Mouse (Mus musculus) gastrocnemius, adult 8-10 months (tissue): ENCODE measurements around the gene Plb1. TPM values are rescaled to one million over a fixed set of nuclear protein-coding genes. Genes with fewer than 3 reads are reported as not detected.

Experiments
- DNase-seq, 2 experiments: peaks; one replicate each; pipeline ENCODE4 v3.0.0; 2022; ENCODE audit warnings: low spot score in 2 of 2
- total RNA-seq, 4 experiments: library from RNA; stranded (reverse); gene quantifications; 2 replicates each; pipeline ENCODE4 v1.2.4; 2022

Gene Plb1
- total RNA-seq, 4 experiments from 2014 or later, result 0.58 to 3.3 (median 1.3) TPM

DNA sequence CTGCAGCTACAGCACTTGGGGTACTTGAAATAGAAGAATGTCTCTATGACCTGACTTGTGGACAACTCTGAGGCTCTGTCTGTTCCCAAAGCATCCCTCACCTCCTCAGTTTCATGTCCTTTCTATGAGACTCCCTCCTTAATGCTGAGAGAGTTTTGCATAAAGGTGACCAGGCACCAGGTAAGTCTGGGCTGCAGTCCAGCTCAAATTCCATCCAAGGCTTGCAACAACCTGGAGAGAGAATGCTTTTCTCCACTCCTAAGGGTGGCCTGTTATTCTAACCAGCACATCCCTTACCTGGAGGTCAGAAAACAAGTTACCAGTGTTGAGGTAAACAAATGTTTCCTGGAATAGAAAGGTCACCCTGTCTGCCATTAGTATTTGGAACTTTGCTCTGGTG lies 159.8 kb downstream of the Plb1 start:
- no peak for DNase-seq

DNA sequence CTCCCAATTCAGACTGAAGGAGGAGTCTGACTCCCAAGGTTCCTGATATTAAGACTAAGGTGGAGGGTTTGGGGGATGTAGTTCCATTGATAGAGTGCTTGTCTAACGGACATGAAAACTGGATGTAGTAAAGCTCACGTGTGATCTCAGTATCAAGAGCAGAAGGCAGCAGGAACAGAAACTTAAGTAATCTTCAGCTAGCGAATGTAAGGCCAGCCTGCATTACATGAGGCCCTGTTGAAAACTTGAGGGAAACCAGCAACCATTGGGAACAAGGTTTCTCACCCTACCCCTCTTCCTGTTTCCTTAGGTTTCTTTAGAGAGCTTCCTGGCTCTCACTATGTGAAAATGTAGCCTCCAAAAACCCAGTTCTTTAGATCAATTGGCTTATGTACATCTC lies 162.1 kb downstream of the Plb1 start:
- DNase-seq, result no peak

DNA sequence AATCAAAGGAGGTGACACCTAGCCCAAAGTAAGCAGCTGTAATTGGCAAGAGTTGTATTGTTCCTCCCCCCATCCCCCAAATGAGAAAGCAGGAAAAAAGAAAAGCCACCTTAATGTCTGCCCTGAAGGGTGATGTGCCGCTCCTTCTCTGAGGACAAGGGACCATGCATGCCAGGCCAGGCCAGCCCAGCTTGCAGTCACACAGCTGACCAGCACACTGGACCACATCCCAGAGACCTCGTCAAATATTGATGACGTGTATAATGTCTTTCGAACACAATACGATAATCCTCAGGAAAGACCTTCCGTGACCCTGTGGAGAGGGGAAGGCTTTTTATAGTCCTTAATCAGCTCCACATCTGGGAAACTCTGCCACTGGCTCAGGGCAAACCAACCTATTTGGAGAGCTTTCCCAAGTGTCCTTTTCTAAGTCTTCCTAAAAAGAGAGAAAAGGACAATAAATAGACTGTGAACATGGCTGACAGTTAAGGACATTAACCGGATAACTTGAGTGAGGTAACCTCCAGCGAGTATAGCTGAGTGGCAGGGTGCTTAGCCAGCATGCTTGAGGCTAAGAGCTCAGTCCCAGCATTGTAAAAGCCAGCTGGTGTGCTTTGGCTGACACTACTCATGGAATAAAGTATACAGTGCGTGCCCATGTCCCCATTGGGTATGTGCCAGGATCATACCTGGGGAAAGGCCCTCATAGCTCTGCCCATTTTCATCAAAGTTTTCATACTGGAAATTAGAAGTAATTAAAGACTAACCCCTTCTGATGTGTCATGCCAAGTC lies 162.8 kb downstream of the Plb1 start:
- DNase-seq, result no peak

DNA sequence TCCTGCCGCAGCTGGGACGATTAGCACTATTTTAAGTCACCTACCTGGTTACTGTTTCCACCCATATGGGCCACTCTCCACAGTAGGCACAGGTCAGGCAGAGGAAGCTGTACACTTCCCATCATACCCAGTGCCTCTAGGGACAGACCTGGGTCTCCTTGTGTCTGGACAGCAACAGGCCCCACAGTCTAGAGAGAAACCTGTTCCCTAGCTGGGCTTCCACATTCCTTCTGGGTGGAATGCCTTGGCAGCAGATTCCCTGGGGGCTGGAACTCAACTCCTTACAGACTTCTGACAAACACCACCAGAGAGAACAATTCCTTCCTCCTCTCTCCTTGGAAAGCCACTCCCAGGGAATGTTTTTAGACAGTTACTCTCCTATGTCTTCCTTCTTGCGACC lies 165.2 kb downstream of the Plb1 start:
- no peak for DNase-seq

DNA sequence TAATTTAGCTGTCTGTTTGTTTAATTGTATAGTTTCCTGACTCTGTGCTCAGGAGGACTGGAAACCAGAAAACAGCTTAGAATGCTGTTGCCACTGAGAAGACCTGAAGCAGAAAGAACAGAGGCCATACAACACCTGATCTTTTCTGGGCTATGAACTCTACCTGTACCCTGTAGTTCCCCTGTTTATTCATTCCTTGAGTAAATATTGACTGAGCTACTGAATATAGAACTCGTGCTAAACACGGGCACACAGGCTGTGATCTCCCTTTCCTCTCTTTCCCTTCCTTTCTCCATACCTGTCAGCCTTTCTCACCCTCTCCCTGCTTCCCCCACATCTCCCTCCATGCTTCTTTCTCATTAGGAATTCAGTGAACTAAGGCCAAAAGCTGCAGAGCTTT lies 168.4 kb downstream of the Plb1 start:
- DNase-seq, result no peak

DNA sequence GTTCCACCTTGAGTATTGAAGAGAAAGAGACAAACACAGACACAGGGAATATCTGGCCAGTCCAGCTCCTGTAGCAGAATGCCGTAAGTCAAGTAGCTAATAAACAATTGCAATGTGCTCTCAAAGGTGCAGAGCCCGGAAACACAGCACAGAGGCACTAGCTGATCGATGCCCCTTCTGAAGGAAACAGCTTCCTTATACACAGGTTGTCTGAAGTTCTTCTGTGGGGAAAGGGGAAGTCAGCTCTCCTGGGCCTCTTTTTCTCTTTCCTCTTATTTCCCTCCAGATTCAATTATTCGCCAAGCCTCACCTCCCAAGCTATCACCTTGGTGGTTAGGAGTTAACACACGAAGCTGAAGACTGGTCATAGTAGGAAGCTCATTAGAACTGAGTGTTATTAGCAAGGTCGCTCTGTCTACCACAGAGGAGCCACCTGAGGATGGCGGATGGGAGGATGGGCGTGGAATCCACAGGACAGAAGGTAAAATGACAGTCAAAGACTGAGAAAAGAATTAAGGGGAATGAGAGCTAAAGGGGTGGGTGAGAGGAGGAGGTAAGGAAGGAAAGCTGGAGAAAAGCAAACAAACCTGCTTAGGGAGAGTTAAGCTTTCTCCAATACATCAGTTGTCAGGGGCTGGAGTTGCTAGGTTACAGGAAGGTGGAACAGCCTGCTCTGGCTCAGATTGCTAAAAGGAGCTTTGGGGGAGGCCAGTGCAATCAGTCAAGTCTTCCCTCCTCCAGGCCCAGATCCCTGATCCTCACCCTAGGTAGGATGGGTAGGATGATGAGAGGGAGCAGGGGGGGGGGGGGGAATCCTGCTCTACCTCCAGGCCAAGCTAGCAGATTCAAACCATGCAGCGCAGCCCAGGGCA lies 170.8 kb downstream of the Plb1 start:
- DNase-seq, result no peak

DNA sequence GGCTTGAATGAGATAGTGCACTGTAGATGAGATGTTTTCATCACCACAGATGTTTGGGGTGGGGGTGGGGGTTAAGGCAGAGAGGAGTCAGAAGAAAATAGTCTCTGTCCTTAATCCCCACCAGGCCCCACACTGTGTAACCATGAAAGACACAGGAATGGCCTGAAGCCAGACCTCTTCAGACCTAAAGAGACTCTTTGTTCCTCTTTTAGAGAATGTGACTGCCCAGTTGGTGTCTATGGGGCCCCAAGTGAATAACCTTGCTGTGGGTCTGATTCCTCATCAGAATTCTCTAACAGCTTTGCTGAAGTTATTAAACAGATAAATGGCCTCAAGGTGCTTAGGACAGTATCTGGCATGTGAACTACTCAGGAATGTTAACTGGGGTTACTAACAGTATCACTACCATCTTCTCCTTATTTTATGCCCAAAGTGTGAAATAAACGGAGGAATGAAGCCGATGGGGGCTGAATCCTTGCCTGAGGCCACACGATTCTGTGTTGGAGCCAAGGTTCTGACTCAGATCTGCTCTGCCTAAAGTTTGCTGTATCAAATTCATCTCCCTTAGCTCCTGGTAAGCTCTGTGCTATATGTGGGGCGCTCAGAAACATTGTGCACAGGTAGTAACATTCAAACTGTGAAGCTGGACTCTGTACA lies 172.8 kb downstream of the Plb1 start:
- DNase-seq, result no peak

DNA sequence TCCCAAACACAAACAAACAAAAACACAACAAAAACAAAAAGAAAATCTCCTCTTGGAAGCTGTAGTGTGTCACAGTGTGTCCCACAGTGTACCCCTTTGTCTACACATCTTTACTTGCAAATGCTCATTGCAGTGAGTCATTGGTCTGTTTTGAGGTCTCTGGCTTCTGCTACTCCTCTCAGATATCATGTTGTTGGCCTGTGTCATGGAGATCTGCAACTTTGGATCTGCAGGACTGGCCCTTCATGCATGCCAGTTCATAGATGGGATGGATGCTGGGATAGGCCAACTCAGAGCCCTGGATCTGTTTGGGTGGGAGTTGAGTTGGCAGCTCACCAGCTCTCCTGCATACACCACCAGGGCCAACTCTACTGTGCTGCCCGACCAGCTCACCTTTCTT lies 176.3 kb downstream of the Plb1 start:
- no peak for DNase-seq

DNA sequence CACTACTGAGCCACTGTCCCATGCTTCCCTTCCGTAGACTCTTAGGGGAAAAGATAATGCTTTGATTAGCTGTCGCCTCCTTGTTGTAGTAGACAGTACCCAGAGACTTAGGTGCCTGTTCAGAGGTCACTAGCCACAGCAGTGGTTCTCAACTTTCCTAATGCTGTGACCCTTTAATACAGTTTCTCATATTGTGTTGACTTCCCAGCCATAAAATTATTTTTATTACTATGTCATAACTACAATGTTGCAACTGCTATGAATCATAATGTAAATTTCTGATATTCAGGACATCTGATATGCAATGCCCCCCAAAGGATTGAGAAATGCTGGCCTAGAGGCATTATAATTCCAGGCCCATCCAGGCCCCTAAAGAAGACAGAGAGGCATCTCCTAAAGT lies 177.2 kb downstream of the Plb1 start:
- DNase-seq, result no peak

DNA sequence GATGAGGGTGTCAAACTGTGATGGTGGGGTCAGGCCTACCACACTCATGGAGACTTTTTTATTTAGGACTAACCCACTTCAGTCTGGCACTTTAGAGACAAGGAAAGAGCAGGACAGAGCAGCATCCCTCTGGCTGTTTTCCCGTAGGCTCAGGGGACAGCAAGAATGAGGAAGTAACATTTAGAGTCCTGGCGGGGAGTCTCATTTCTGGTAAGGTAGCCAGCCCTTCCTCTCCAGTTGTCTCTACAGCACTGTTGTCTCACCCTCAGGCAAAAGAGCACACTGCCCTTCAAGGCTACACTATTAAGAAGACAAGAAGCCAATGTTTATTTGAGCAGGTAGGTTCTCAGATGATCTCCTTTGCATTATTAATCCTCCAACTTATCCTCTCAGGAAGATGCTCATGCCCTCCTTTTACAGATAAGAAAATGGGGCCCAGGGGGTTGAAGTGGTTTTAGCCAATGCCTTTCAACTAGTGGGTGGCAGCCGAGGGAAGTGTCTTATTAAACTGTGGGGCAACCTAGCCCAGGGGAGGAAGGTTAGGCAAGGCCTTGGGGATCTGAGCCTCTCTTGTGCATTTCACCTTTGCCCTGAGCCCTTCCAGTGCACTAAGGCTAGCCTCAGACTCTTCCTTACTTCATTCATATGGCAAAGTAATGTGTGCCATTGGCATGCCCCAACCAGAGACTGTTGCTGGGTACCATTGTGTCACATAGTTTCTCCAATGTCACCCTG lies 178.6 kb downstream of the Plb1 start:
- DNase-seq, result no peak

DNA sequence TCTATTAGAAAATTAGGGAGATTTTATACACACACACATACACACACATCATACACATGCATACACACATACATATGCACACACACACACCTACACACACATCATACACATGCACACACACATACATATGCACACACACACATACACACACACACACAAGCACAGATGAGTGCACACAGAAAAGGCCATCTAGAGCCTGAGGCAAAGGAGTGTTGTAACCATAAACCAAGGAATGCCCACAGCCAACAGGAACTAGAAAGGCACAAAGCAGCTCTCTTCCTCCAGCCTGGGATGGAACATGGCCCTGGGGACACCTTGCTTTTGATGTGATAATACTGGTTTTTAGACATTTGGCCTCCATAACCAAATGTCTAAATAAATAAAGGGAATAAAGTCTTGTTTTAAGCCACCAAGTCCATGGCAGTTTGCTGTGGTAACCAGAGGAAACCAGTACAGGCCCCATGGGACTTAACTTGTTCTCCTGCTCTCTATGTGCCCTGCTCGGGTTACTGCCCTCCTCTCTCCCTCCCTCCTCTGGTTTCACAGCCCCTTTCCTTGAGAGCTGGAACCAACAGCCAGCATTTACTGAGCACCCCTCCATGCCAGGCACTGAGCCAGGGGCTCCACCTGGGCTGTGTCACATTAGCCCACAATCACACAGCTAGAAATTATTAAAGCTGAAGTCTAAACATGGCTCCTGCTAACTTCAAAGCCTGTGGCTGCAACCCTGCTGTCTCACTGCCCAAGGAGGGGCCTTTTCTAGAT lies 179.9 kb downstream of the Plb1 start:
- peak; percentile 10 to 33 for DNase-seq

DNA sequence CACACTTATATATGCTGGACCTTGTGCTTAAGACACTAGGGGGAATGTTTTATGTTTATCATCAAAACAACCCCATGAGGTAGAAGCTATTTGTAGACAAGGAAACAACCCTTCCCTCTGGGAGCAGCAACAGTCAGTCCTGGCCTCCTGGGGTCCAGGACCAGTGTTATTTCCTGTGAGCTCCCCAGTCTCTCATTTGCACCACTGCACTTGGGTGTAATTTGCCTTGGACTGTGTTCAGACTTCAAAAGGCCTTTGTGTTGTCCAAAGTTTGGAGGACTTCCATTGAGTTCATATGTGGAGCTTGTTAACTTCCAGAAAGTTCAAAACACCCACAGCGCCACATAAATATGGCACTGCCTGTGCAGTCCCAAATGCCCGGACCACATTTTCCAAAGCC lies 180.6 kb downstream of the Plb1 start:
- no peak for DNase-seq

DNA sequence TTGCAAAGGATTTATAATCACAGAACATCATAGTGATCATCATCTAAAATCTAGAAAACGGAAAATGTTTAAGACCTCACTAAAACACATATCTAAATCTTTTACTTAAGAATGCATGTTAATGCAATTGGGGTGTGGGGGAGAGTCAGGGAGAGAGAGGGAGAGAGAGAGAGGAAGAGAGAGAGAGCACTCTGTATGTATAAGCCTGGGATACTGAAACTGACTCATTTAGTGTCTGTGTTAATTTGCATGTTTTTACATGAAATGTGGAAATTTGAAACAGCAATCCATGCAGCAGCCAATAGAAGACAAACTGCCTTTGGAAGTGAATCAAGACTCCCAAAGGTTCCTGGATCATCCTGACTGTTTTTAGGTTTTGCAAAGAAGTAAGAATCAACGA lies 181.1 kb downstream of the Plb1 start:
- no peak for DNase-seq

DNA sequence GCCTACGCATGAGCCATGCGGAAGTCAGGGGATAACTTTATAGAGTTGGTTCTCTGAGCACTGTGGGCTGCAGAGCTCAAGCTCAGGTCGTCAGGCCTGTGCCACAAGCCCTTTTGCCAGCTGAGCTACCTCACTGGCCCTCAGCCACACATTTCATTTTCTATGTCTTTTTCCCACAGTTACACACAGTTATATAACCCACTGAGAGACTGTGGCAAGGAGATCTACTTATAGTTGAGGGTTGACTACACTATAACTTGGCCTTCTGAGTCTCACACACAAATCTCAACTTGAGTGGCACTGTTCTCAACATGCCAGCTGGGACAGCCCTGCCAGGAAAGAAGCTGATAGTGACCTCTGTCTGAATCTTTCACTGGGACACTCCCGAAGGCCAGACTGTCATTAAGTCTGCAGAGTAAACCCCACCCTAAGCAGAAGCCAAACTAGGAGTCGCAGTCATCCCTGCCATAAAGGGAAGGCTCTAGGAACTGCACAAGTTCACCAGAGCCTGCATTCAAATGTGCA lies 182.0 kb downstream of the Plb1 start:
- DNase-seq, result peak; percentile 21 to 52

DNA sequence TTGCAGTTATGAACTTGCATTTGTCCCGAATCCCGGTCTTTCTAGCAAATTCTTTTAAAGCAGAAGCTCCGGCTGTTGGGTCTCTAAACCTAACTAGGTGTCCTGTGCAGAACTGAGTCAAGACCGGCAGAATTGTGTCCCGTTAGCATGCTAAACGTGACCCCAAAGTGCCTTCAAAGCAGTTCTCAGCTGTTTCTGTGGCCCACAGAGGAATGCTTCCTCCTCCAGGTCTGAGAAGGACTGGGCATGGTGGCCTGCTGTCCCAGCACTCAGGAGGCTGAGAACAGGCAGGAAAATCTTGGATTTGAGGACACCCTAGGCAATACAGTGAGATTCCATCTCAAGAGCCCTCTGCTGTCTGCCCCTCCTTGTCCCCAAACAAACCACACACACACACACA lies 183.0 kb downstream of the Plb1 start:
- no peak for DNase-seq

Other genes with a start within 250 kb of the Plb1 start
- gene Fosl2, start 96.9 kb upstream of the Plb1 start, total RNA-seq, result 10 to 100 TPM in 3 of 4 experiments, 1 to 10 TPM in 1; 9.8 to 11.3 (median 10.6) TPM
- 100 to 1,000 TPM; 442 to 503 (median 471) TPM for gene Ppp1cb, start 226.1 kb downstream of the Plb1 start, total RNA-seq